Mouse (Mus musculus) left cerebral cortex, postnatal 36 days (tissue): Measurements from ENCODE around the gene Mrpl4. TPM values are rescaled to one million over a fixed set of nuclear protein-coding genes. Genes with fewer than 3 reads are reported as not detected.

Source experiments
- DNase-seq, 2 experiments: peaks; one replicate each; pipeline ENCODE4 v3.0.0; 2021 to 2022; ENCODE audit warnings: low spot score in 2 of 2, mixed read lengths in 1 of 2
- intact Hi-C: fragments of 180-260 bp; cut with DNase I; formaldehyde crosslinking; loops from one replicate; pipeline ENCODE4 v1.15.1; 2025
- total RNA-seq, 2 experiments: library from RNA; stranded (reverse); gene quantifications; 2 replicates each; pipeline ENCODE4 v1.2.3; 2021

Gene Mrpl4
- 10 to 100 TPM; 59.6 to 62.5 TPM for total RNA-seq

GRCm38 (mm10) chr9:21002627-21003551 lies at the start of gene Mrpl4:
Gene Mrpl4, plus strand, starts transcription at chr9:21002738.
- DNase-seq = peak; percentile 92 to 94
- intact Hi-C loops = loop anchor here (2.0 kb wide), 1 partner anchor 50 kb away; no protein-coding TSS in a partner anchor

- intact Hi-C loops = no loop called here
- DNase-seq = no peak
These were observed 45.5 kb upstream of the Mrpl4 start for GRCm38 (mm10) chr9:20956989-20957388.

DNA sequence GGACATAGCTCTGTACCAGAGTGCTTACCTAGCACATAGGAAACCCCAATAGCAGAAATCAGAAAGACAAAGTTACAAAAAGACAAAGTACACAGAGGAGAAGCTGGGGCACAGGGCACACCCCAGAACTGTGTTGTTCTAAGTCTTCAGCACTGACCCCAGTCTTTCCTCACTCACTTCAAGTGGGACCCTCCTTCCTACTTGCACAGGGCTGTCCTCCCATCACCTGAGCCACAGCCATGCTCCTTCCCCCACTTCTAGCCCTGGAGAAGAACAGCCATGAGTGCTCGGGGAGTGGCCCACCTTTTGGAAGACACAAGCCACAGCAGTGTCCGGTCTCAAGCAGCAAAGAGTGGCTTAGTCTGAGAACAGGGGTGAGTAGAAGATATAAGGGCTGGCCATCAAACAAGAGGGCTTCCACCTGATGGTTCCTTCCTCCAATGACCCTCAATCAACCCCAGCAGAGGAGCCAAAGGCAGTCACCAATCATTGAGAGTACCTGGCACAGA lies 43.1 kb upstream of the Mrpl4 start, which contains the start of gene Dnmt1:
TSS of gene Dnmt1 (minus strand) at position 459 of the 509 bp plus-strand sequence.
- intact Hi-C loops = no loop called here
- no peak for DNase-seq

DNA sequence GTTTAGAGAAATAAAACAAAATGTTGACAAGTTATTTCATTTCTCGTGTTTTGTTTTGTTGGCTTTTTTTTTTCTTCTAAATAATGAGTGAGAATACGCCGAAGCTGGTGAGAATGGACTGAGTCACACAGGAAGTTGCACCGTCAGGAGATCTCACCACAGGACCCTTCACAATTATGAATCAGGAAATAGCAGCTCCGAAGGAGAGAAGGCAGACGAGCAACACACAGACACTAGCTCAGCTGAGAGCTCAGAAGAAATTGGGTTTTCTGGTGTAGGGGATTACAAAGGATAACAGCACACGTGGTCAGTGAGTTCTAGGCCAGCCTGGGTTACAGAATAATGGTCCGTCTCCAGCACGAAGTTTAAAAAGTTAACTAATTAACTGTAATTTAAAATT lies 41.0 kb upstream of the Mrpl4 start:
- no peak for DNase-seq
- intact Hi-C loops = no loop called here

DNA sequence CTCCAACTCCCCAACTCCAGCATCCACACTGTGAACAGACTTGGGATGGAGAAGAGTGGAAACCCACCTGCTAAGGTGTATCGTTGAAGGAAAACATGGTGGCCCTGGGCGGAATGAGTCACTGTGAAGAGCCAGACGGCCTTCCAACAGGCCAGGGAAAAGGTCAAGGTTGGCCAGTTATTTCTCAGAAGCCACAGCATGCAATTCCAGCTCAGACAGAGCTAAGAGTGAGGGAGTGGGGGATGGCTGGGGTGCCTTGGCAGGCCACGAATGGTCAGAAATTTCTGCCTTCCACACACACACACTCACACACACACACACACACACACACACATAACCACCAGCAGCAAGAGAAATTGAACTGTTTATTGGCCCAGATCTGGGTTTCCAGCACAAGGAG lies 36.9 kb upstream of the Mrpl4 start:
- DNase-seq = no peak
- intact Hi-C loops = no loop called here

DNA sequence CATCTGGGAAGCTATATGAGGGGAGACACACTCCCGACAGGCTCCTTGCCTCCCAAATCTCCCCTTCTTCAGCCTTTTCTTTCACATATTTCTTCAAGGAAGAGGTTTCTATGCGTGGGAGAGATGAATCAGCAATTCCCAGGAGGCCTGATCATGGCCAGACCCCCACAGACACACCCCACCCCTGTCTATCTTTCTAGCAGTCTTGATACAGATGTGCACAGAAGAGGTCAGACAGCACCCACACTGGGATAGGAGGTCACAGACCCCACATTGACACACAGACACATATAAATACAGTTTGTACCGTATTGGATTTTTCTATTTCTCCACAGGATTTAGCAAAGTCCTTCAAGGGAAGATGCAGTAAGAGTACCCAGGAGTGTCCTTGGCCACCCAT lies 36.5 kb upstream of the Mrpl4 start:
- DNase-seq = no peak

DNA sequence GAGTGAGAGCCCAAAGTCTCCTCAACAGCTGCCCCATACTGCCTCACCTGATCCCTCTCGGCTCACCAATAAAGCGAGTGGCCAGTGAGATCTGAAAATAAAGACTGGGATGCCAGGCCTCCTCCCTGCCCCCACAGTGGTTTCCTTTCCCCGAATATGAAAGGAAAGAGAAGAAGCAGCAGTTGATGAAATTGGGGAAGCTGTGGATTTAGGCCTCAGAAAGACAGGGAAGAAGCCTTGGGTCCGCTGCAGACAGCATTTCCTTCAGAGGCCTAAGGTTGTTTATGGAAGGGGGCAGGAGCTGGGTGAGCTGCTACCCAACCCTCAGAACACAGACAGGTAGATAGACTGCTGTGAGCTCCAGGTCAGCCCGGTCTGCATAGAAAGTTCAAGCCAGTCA lies 35.8 kb upstream of the Mrpl4 start:
- intact Hi-C loops = no loop called here
- no peak for DNase-seq

More for the DNA sequence above, 36.5 kb upstream of the Mrpl4 start:
- intact Hi-C loops = no loop called here

GRCm38 (mm10) chr9:20971751-20972140 lies 30.8 kb upstream of the Mrpl4 start:
- DNase-seq = no peak
- intact Hi-C loops = no loop called here

- peak; percentile 69 to 71 for DNase-seq
- intact Hi-C loops = no loop called here
These were observed 30.2 kb upstream of the Mrpl4 start for GRCm38 (mm10) chr9:20972141-20972992.

DNA sequence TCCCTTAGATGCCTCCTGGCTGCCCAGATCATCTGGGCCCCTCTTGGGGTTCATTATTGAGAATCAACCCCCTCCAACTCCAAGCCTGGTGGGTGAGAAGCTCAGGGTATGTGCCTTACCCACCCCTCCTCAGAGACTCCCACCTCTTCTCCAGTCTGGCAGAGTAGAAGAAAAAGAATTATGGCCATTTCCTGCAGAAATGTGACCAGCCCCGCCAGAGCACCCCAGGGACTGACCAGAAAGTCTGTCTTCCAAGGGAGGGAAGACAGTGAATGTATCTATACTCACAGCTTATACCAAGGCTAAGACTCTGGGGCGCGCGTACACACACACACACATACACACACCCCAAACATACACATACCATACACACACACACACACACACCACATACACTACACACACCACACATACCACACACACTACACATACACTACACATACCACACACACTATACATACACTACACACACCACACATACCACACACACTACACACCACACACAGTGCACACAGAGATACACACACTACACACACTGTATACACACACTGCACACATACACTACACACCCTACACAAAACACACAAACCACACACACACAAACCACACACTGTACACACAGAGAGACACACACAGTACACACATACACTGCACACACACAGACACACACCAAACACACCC lies 29.4 kb upstream of the Mrpl4 start:
- DNase-seq = no peak
- intact Hi-C loops = no loop called here

DNA sequence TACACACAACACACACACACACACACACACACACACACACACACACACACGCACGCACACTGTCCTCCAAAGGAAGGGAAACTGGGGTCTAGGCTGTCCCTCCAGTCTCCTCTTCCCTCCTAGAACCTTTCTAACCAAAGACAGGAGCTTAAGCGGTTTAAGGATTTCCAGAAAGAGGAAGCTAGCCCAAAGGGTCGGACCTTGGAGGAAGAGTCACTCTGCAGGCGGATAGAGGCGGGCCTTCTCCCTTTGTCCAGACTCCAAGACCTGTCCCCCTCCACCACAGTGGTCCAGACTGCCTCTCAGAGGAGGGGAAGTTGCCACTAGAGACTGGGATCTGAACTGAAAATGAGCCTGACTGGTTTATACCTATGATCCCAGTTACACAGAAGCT lies 28.9 kb upstream of the Mrpl4 start:
- intact Hi-C loops = no loop called here
- no peak for DNase-seq

DNA sequence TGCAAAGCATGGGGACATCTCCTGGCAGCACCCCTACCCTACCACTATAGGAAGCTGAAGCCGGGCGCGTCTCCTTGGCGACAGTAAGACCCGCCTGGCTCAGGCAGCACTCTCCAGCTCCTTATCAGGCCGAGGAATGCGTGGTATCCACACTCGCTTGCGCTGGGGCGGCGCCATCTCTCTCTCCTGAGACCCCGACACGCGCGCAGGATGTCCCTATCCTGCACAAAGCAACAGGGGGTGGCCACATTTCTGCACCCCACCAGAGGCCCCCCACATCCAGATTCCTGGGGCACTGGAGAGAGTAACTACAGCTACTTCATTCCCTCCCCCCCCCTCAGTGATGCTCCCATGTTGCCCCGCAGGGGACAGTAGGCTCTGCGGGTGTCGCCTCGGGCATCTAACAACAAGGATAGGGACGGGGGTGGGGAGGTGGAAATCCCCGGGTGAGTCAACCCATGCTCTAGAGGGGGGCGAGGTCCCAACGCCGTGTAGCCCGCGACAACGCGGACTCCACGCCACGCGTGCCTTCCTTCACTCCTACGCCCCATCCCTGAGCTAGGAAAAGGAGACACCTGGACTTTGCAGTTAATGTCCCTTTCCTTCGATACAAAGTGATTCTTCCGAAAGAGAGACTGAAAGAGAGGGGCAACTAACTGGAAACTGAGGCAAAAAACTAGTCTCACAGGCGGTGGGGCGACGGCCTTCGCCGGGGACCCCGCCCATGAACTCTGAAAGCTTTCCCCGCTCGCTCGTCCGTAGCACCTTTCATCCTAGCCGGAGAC lies 26.9 kb upstream of the Mrpl4 start:
- intact Hi-C loops = no loop called here
- peak in 1 of 2 experiments; percentile 32 for DNase-seq

DNA sequence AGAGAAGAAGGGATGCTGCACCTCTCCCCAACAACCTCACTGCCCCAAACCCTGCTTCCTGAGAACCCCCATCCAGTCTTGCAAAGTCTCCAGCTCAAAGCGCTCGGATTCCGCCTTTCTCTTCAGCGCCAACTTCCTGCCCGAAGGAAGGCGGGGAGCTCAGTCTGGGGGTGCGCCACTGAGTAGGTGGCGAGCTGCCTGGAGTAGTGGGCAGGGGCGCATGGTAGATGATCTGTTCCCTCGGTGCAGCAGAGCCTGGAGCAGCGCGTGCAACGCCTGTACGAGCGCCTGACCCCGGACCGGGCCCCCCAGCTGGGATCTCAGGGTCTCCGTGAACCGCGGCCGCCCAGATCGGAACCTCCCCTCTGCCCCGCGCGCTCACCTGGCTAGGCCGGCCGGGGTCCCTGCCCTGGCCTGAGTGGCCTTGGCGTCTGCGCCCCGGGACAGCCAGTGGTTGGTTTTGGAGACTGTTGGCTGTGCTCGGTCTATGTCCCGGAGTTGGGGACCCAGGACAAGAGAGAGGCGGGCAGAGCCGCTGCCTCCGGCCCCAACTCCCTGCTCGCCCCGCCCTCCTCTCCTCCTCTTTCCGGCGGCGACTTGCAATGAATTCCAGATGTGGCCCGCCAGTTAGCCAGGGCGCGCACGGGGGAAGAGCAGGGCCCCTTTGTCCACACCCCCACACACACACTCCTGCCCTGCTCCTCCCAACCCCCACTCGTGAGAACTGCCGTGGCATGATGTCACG lies 26.1 kb upstream of the Mrpl4 start, which contains the start of gene S1pr2:
TSS of gene S1pr2 (minus strand) at position 566 of the 745 bp plus-strand sequence.
- intact Hi-C loops = no loop called here
- DNase-seq = peak; percentile 43 to 48

- intact Hi-C loops = no loop called here
- DNase-seq = no peak
These were observed 25.4 kb upstream of the Mrpl4 start for GRCm38 (mm10) chr9:20976961-20977689.

- DNase-seq = no peak
- intact Hi-C loops = no loop called here
These were observed 24.0 kb upstream of the Mrpl4 start for GRCm38 (mm10) chr9:20978409-20979095.

GRCm38 (mm10) chr9:20979181-20979580 lies 23.4 kb upstream of the Mrpl4 start:
- no peak for DNase-seq
- intact Hi-C loops = no loop called here

- intact Hi-C loops = no loop called here
- no peak for DNase-seq
These were observed 22.8 kb upstream of the Mrpl4 start for GRCm38 (mm10) chr9:20979769-20980168.
